Mouse (Mus musculus) lung, adult 2 months (tissue): ENCODE data around the gene Clns1a.

Source experiments
- CTCF ChIP-seq: fragments of 200-500 bp; IDR thresholded peaks from 2 replicates; pipeline ENCODE4 v1.5.1; 2011; ENCODE audit warnings: mild to moderate bottlenecking, low read length, control low read depth; ENCODE audit not compliant: insufficient read depth
- POLR2A ChIP-seq: fragments of 200-500 bp; IDR thresholded peaks from 2 replicates; pipeline ENCODE4 v1.6.1; 2011; ENCODE audit warnings: low read depth, mild to moderate bottlenecking, control low read depth, low read length, borderline replicate concordance; ENCODE audit errors: extremely low read depth

DNA sequence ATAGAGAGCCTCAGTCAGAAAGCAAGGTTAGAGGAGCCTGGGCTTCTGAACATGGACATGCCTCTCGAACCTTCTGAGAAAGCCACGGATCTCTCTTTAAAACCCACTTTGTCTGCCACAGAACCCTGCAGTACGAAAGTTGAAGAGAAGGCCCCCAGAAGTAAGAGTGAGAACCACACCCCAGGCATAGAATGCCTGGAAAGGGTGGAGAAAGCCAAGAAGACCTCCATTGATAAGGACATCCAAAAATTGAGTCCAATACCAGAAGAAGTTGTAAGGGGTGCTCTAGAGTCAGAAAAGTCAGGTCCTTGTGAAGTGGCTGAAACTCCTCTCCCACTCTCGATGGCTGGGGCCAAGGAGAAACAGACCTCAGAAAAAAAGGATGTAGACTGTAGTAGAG, 34.8 kb upstream of the Clns1a start:
- TF ChIP-seq CTCF, result no peak
- no peak for TF ChIP-seq POLR2A
